In genomic region chr3:32505841-32506240, GRCm38 (mm10) we compare ENCODE assay signal across 34 mouse cellular contexts. TPM values are rescaled to one million over a fixed set of nuclear protein-coding genes. Genes with fewer than 3 reads are reported as not detected.
"Had no signal": no experiment of that assay in that cellular context is flagged by ENCODE, and none has a peak within 500 bp of the region (broad histone marks: within the 10 kb centered on the region; RNA-seq: fewer than 3 reads in every experiment).

No protein-coding gene starts in this region.

- H3K27me3 ChIP-seq: embryonic facial prominence, embryonic 12.5 days; embryonic facial prominence, embryonic 13.5 days; embryonic facial prominence, embryonic 15.5 days; forebrain, embryonic 12.5 days; forebrain, embryonic 13.5 days; forebrain, embryonic 15.5 days had no signal

- H3K4me2 ChIP-seq: embryonic facial prominence, embryonic 12.5 days; embryonic facial prominence, embryonic 13.5 days; embryonic facial prominence, embryonic 15.5 days; forebrain, embryonic 12.5 days; forebrain, embryonic 13.5 days; forebrain, embryonic 15.5 days had no signal

- H3K36me3 ChIP-seq: embryonic facial prominence, embryonic 10.5 days; embryonic facial prominence, embryonic 12.5 days; embryonic facial prominence, embryonic 13.5 days; embryonic facial prominence, embryonic 15.5 days; forebrain, embryonic 10.5 days; forebrain, embryonic 12.5 days; forebrain, embryonic 15.5 days had no signal

- DNase-seq: cerebellum, adult 18-20 months; cerebellum, adult 2 months; cerebellum, adult 8-10 months; cerebellum, adult 9-10 months; cerebellum, adult 9-11 months; cerebellum, postnatal 10 days; cerebellum, postnatal 14 days; cerebellum, postnatal 25 days; cerebellum, postnatal 36 days; embryo, embryonic 11 days; forebrain, postnatal 0 days; gastrocnemius, adult 2 months; gastrocnemius, postnatal 10 days; gastrocnemius, postnatal 14 days; gastrocnemius, postnatal 25 days; gastrocnemius, postnatal 36 days; heart, adult 18-20 months; heart, adult 2 months had no signal

- H3K4me3 ChIP-seq: embryonic facial prominence, embryonic 10.5 days; embryonic facial prominence, embryonic 12.5 days; embryonic facial prominence, embryonic 13.5 days; embryonic facial prominence, embryonic 15.5 days; erythroblast, embryonic 14.5 days; forebrain, embryonic 10.5 days; forebrain, embryonic 12.5 days; forebrain, embryonic 13.5 days; forebrain, embryonic 15.5 days; gastrocnemius, adult 2 months; heart, adult 2 months had no signal

- H3K27ac ChIP-seq: embryonic facial prominence, embryonic 10.5 days; embryonic facial prominence, embryonic 12.5 days; embryonic facial prominence, embryonic 13.5 days; embryonic facial prominence, embryonic 15.5 days; forebrain, embryonic 10.5 days; forebrain, embryonic 12.5 days; forebrain, embryonic 13.5 days; forebrain, embryonic 15.5 days; gastrocnemius, adult 2 months; heart, adult 2 months had no signal

- H3K9ac ChIP-seq: embryonic facial prominence, embryonic 12.5 days; embryonic facial prominence, embryonic 13.5 days; embryonic facial prominence, embryonic 15.5 days; forebrain, embryonic 12.5 days; forebrain, embryonic 13.5 days; forebrain, embryonic 15.5 days; forebrain, postnatal 0 days had no signal

- ATAC-seq: forebrain, embryonic 13.5 days; forebrain, embryonic 14.5 days; forebrain, embryonic 15.5 days; forebrain, embryonic 16.5 days; forebrain, postnatal 0 days had no signal

- H3K9me3 ChIP-seq: embryonic facial prominence, embryonic 10.5 days; embryonic facial prominence, embryonic 12.5 days; embryonic facial prominence, embryonic 13.5 days; embryonic facial prominence, embryonic 15.5 days; forebrain, embryonic 10.5 days; forebrain, embryonic 12.5 days; forebrain, embryonic 13.5 days; forebrain, embryonic 15.5 days had no signal

RNA-seq across cellular contexts. Expression of gene Kcnmb3, which starts 13.8 kb away (rescaled TPM):
- total RNA-seq: common myeloid progenitor, adult 5-6 weeks; forebrain, postnatal 0 days; gastrocnemius, adult 2 months; gastrocnemius, adult 8-10 months; gastrocnemius, postnatal 14 days; gastrocnemius, postnatal 25 days; granulocyte monocyte progenitor cell, adult 5-6 weeks; heart, adult 18-20 months; heart, adult 2 months had no signal
- polyA plus RNA-seq: cortical plate, adult 2 months; embryonic facial prominence, embryonic 11.5 days; embryonic facial prominence, embryonic 13.5 days; erythroblast, embryonic 14.5 days; forebrain, embryonic 12.5 days; forebrain, embryonic 14.5 days; forebrain, postnatal 0 days; heart, adult 2 months had no signal
